Mouse (Mus musculus) neural tube, embryonic 13.5 days (tissue): ENCODE results near the gene 6030408B16Rik. TPM values are rescaled to one million over a fixed set of nuclear protein-coding genes. Genes with fewer than 3 reads are reported as not detected.

Experiments
- ATAC-seq: fragments of 200-750 bp; cut with Nextera tagmentation; 2 replicates; pipeline ENCODE4 v1.8.0; 2017; ENCODE audit warnings: low read depth, mild to moderate bottlenecking, moderate TSS enrichment, moderate library complexity
- H3K27ac ChIP-seq: fragments of 300-500 bp; sonication (generic); replicated peaks from 2 replicates; pipeline ENCODE4 v1.5.1; 2015; ENCODE audit warnings: moderate library complexity, mild to moderate bottlenecking, inconsistent platforms
- H3K27me3 ChIP-seq: fragments of 300-500 bp; sonication (generic); 2 replicates; pipeline ENCODE4 v1.6.1; 2015; ENCODE audit warnings: mild to moderate bottlenecking, inconsistent platforms
- H3K36me3 ChIP-seq: fragments of 300-500 bp; sonication (generic); 2 replicates; pipeline ENCODE4 v1.6.1; 2015; ENCODE audit warnings: mild to moderate bottlenecking, inconsistent platforms
- H3K4me1 ChIP-seq: fragments of 300-500 bp; sonication (generic); replicated peaks from 2 replicates; pipeline ENCODE4 v1.6.1; 2015; ENCODE audit warnings: inconsistent platforms
- H3K4me2 ChIP-seq: fragments of 300-500 bp; sonication (generic); 2 replicates; pipeline ENCODE4 v1.6.1; 2015; ENCODE audit warnings: inconsistent platforms, mild to moderate bottlenecking, moderate library complexity
- H3K4me3 ChIP-seq: fragments of 300-500 bp; sonication (generic); 2 replicates; pipeline ENCODE4 v1.5.1; 2015; ENCODE audit warnings: mild to moderate bottlenecking, inconsistent platforms
- H3K9ac ChIP-seq: fragments of 300-500 bp; sonication (generic); 2 replicates; pipeline ENCODE4 v1.6.1; 2015; ENCODE audit warnings: moderate library complexity, mild to moderate bottlenecking, inconsistent platforms
- H3K9me3 ChIP-seq: fragments of 300-500 bp; sonication (generic); 2 replicates; pipeline ENCODE4 v1.6.1; 2016; ENCODE audit warnings: inconsistent platforms
- WGBS: fragments of 180-500 bp; shearing (Covaris S2); methylation state at CpG from one replicate; pipeline ENCODE4 v1.1.7; 2015; 5-methylcytosine and 5-hydroxymethylcytosine counted together
- polyA plus RNA-seq: library from polyadenylated mRNA; unstranded; fragments of >200 nt; fragmentation: Nextera tagmentation; extraction: Ambion mirVana; gene quantifications from 2 replicates; pipeline ENCODE4 v1.2.1, GENCODE M21; 2015

6030408B16Rik gene
- polyA plus RNA-seq, 1 experiment from 2014 or later, result 0.60 TPM

- H3K4me3 ChIP-seq, result no peak overlapping the region
- H3K9ac ChIP-seq, result no peak overlapping the region
- 60% methylated on average over 3 of the region's 3 CpGs for WGBS
- H3K27ac ChIP-seq, result no peak overlapping the region
- peaks cover 4% of the 10 kb centered on the region; the same call in 1 of the 2 replicates for H3K4me1 ChIP-seq
- H3K27me3 ChIP-seq, result no peaks in the 10 kb centered on the region
- ATAC-seq, result no peak
- no peaks in the 10 kb centered on the region for H3K9me3 ChIP-seq
- no peaks in the 10 kb centered on the region for H3K36me3 ChIP-seq
- no peak overlapping the region for H3K4me2 ChIP-seq
Measured at GRCm38 (mm10) chr15:101329564-101329892, 36.5 kb downstream of the 6030408B16Rik start.

- Histone ChIP-seq H3K4me3 (no peak overlapping the region), H3K4me2 (no peak overlapping the region), H3K9me3 (no peaks in the 10 kb centered on the region), H3K27me3 (no peaks in the 10 kb centered on the region), H3K27ac (no peak overlapping the region), H3K36me3 (no peaks in the 10 kb centered on the region), H3K4me1 (peaks cover 4% of the 10 kb centered on the region; the same call in 1 of the 2 replicates), H3K9ac (no peak overlapping the region)
- ATAC-seq, result no peak
- WGBS, result 85% methylated on average over 4 of the region's 4 CpGs
Measured at GRCm38 (mm10) chr15:101331090-101331489, 38.1 kb downstream of the 6030408B16Rik start.

- H3K9ac ChIP-seq, result no peak overlapping the region
Measured at GRCm38 (mm10) chr15:101332370-101332769, 39.4 kb downstream of the 6030408B16Rik start.

GRCm38 (mm10) chr15:101333165-101333564 is 40.2 kb downstream of the 6030408B16Rik start:
- 38% methylated on average over 1 of the region's 1 CpGs for WGBS
- Histone ChIP-seq H3K27ac (no peak overlapping the region), H3K4me3 (no peak overlapping the region), H3K36me3 (no peaks in the 10 kb centered on the region), H3K27me3 (peaks cover 17% of the 10 kb centered on the region), H3K4me2 (no peak overlapping the region), H3K4me1 (0 out of 2 replicates have a peak, but pooled peaks cover 4% of the 10 kb centered on the region), H3K9ac (no peak overlapping the region), H3K9me3 (no peaks in the 10 kb centered on the region)
- ATAC-seq, result no peak

More at GRCm38 (mm10) chr15:101332370-101332769, 39.4 kb downstream of the 6030408B16Rik start:
- 80% methylated on average over 4 of the region's 4 CpGs for WGBS
- peaks cover 9% of the 10 kb centered on the region; the same call in 1 of the 2 replicates for H3K27me3 ChIP-seq
- peaks cover 4% of the 10 kb centered on the region; the same call in 1 of the 2 replicates for H3K4me1 ChIP-seq
- no peak overlapping the region for H3K4me2 ChIP-seq
- no peak overlapping the region for H3K27ac ChIP-seq
- no peaks in the 10 kb centered on the region for H3K9me3 ChIP-seq
- no peak for ATAC-seq
- no peaks in the 10 kb centered on the region for H3K36me3 ChIP-seq
- H3K4me3 ChIP-seq, result no peak overlapping the region

GRCm38 (mm10) chr15:101333648-101334047 is 40.6 kb downstream of the 6030408B16Rik start:
- ATAC-seq, result no peak
- H3K27me3 ChIP-seq, result peaks cover 21% of the 10 kb centered on the region
- 57% methylated on average over 4 of the region's 4 CpGs for WGBS

GRCm38 (mm10) chr15:101336474-101337174 is 43.6 kb downstream of the 6030408B16Rik start:
- Histone ChIP-seq H3K27ac (no peak overlapping the region), H3K9ac (no peak overlapping the region), H3K4me3 (no peak overlapping the region), H3K4me2 (no peak overlapping the region), H3K27me3 (peaks cover 24% of the 10 kb centered on the region), H3K36me3 (no peaks in the 10 kb centered on the region), H3K9me3 (no peaks in the 10 kb centered on the region), H3K4me1 (no peaks in the 10 kb centered on the region)
- WGBS, result 40% methylated on average over 24 of the region's 24 CpGs
- no peak for ATAC-seq

More at GRCm38 (mm10) chr15:101333648-101334047, 40.6 kb downstream of the 6030408B16Rik start:
- H3K9ac ChIP-seq, result no peak overlapping the region
- H3K4me3 ChIP-seq, result no peak overlapping the region
- no peaks in the 10 kb centered on the region for H3K36me3 ChIP-seq
- no peak overlapping the region for H3K27ac ChIP-seq
- no peaks in the 10 kb centered on the region for H3K9me3 ChIP-seq
- H3K4me1 ChIP-seq, result 0 out of 2 replicates have a peak, but pooled peaks cover 4% of the 10 kb centered on the region
- H3K4me2 ChIP-seq, result no peak overlapping the region

GRCm38 (mm10) chr15:101338359-101338758 is 45.3 kb downstream of the 6030408B16Rik start:
- ATAC-seq, result no peak
- H3K4me2 ChIP-seq, result no peak overlapping the region
- no peaks in the 10 kb centered on the region for H3K36me3 ChIP-seq
- no peak overlapping the region for H3K27ac ChIP-seq
- no peaks in the 10 kb centered on the region for H3K4me1 ChIP-seq
- H3K9me3 ChIP-seq, result no peaks in the 10 kb centered on the region
- WGBS, result 73% methylated on average over 4 of the region's 4 CpGs
- H3K4me3 ChIP-seq, result no peak overlapping the region
- peaks cover 24% of the 10 kb centered on the region for H3K27me3 ChIP-seq
- H3K9ac ChIP-seq, result no peak overlapping the region; the same call in 1 of the 2 replicates

GRCm38 (mm10) chr15:101339537-101339936 is 46.5 kb downstream of the 6030408B16Rik start:
- H3K4me2 ChIP-seq, result no peak overlapping the region
- H3K27ac ChIP-seq, result no peak overlapping the region
- H3K9ac ChIP-seq, result no peak overlapping the region
- no peaks in the 10 kb centered on the region for H3K9me3 ChIP-seq
- H3K4me1 ChIP-seq, result no peaks in the 10 kb centered on the region
- peaks cover 24% of the 10 kb centered on the region for H3K27me3 ChIP-seq
- H3K4me3 ChIP-seq, result no peak overlapping the region
- peak; percentile 95 for ATAC-seq
- no peaks in the 10 kb centered on the region for H3K36me3 ChIP-seq
- whole genome bisulfite sequencing, result 0% methylated on average over 2 of the region's 2 CpGs

- H3K27me3 ChIP-seq, result peaks cover 19% of the 10 kb centered on the region
Measured at GRCm38 (mm10) chr15:101341797-101342515, 48.9 kb downstream of the 6030408B16Rik start.

More at GRCm38 (mm10) chr15:101341797-101342515, 48.9 kb downstream of the 6030408B16Rik start:
- no peak overlapping the region for H3K27ac ChIP-seq
- H3K9ac ChIP-seq, result no peak overlapping the region
- no peaks in the 10 kb centered on the region for H3K4me1 ChIP-seq
- H3K36me3 ChIP-seq, result no peaks in the 10 kb centered on the region
- WGBS, result 75% methylated on average over 5 of the region's 5 CpGs
- no peaks in the 10 kb centered on the region for H3K9me3 ChIP-seq
- H3K4me3 ChIP-seq, result no peak overlapping the region
- H3K4me2 ChIP-seq, result no peak overlapping the region
- ATAC-seq, result no peak

Other genes with a start within 250 kb of the 6030408B16Rik start
- not detected in 2 replicates for gene Gm47841, start 245.8 kb upstream of the 6030408B16Rik start, polyA plus RNA-seq
- gene Fignl2, start 214.6 kb upstream of the 6030408B16Rik start, polyA plus RNA-seq, result 0.17 and 0.18 TPM in 2 replicates
- not detected in 2 replicates for gene Ankrd33, start 177.5 kb upstream of the 6030408B16Rik start, polyA plus RNA-seq
- gene Acvrl1, start 164.7 kb upstream of the 6030408B16Rik start, polyA plus RNA-seq, result 8.1 and 9.0 TPM in 2 replicates
- gene Acvr1b, start 119.1 kb upstream of the 6030408B16Rik start, polyA plus RNA-seq, result 18.0 and 18.8 TPM in 2 replicates
- 4.4 and 4.8 TPM in 2 replicates for gene Grasp, start 69.0 kb upstream of the 6030408B16Rik start, polyA plus RNA-seq
- 6.4 and 7.6 TPM in 2 replicates for gene Nr4a1, start 38.9 kb upstream of the 6030408B16Rik start, polyA plus RNA-seq
- 77.9 and 84.7 TPM in 2 replicates for gene Atg101, start 8.9 kb upstream of the 6030408B16Rik start, polyA plus RNA-seq
- gene Krt80, start 77.0 kb downstream of the 6030408B16Rik start, polyA plus RNA-seq, result 0.08 and 0.11 TPM in 2 replicates
- 0.39 and 0.94 TPM in 2 replicates for gene Krt7, start 117.8 kb downstream of the 6030408B16Rik start, polyA plus RNA-seq
- 0.31 and 0.33 TPM in 2 replicates for gene Krt87, start 145.6 kb downstream of the 6030408B16Rik start, polyA plus RNA-seq
- gene Krt88, start 154.5 kb downstream of the 6030408B16Rik start, polyA plus RNA-seq, result not detected in 2 replicates
- gene Krt81, start 170.5 kb downstream of the 6030408B16Rik start, polyA plus RNA-seq, result not detected in 2 replicates
- 0.14 and 0.15 TPM in 2 replicates for gene Krt86, start 180.3 kb downstream of the 6030408B16Rik start, polyA plus RNA-seq
- not detected in 2 replicates for gene Krt83, start 198.3 kb downstream of the 6030408B16Rik start, polyA plus RNA-seq
- gene Gm49425, start 224.0 kb downstream of the 6030408B16Rik start, polyA plus RNA-seq, result not detected in 2 replicates
- not detected in 2 replicates for gene Krt84, start 239.6 kb downstream of the 6030408B16Rik start, polyA plus RNA-seq